Mouse (Mus musculus): ENCODE results near the gene Utp6. TPM values are rescaled to one million over a fixed set of nuclear protein-coding genes. Genes with fewer than 3 reads are reported as not detected.

Gene Utp6
- polyA plus RNA-seq, 1 experiment from 2014 or later = 51.6 TPM

- ATAC-seq (replicated peaks) = no peak
Measured at GRCm38 (mm10) chr11:79892259-79892658, 69.9 kb downstream of the Utp6 start.

GRCm38 (mm10) chr11:79890822-79891221 is 71.4 kb downstream of the Utp6 start:
- ATAC-seq (replicated peaks) = no peak
- WGBS = 92% methylated on average over 2 of the region's 2 CpGs
- no peak overlapping the region for H3K4me2 ChIP-seq (replicated peaks)

More at GRCm38 (mm10) chr11:79892259-79892658, 69.9 kb downstream of the Utp6 start:
- no peak overlapping the region for H3K27ac ChIP-seq (replicated peaks)
- H3K4me1 ChIP-seq = no peaks in the 10 kb centered on the region
- H3K36me3 ChIP-seq = no peaks in the 10 kb centered on the region
- H3K27me3 ChIP-seq = no peaks in the 10 kb centered on the region
- WGBS = 92% methylated on average over 6 of the region's 6 CpGs
- no peaks in the 10 kb centered on the region for H3K9me3 ChIP-seq
- no peak overlapping the region for H3K4me2 ChIP-seq (replicated peaks)
- no peak overlapping the region for H3K9ac ChIP-seq (replicated peaks)
- H3K4me3 ChIP-seq = no peak overlapping the region

GRCm38 (mm10) chr11:79886961-79887360 is 75.2 kb downstream of the Utp6 start:
- no peak for ATAC-seq (replicated peaks)

More at GRCm38 (mm10) chr11:79890822-79891221, 71.4 kb downstream of the Utp6 start:
- no peak overlapping the region for H3K4me3 ChIP-seq
- H3K9me3 ChIP-seq = no peaks in the 10 kb centered on the region
- H3K27me3 ChIP-seq = no peaks in the 10 kb centered on the region
- H3K36me3 ChIP-seq = no peaks in the 10 kb centered on the region
- no peak overlapping the region for H3K9ac ChIP-seq (replicated peaks)
- no peak overlapping the region for H3K27ac ChIP-seq (replicated peaks)
- H3K4me1 ChIP-seq = no peaks in the 10 kb centered on the region

DNA sequence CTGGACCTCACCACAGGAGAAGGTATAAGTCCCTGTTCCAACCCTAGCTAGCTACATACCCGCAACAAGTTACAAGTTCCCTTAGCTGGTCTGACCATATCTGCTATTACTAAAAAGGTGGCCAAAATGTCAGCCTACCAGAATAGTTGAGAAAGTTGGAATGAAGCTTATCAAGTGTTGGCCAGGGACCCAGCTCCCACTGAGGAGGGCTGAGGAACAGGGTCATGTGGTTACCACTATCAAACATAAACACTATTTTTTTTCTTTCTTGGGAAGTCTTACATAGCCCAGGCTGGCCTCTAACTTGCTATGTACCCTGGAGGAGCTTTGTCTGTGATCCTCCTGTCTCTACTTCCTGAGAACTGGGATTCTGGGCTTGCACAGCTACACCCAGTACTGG is 75.8 kb downstream of the Utp6 start:
- H3K36me3 ChIP-seq = no peaks in the 10 kb centered on the region
- ATAC-seq (replicated peaks) = no peak
- WGBS = 94% methylated on average over 1 of the region's 1 CpGs
- H3K27me3 ChIP-seq = no peaks in the 10 kb centered on the region
- no peak overlapping the region for H3K4me2 ChIP-seq (replicated peaks)
- H3K9ac ChIP-seq (replicated peaks) = no peak overlapping the region
- no peak overlapping the region for H3K27ac ChIP-seq (replicated peaks)
- H3K9me3 ChIP-seq = no peaks in the 10 kb centered on the region
- H3K4me3 ChIP-seq = no peak overlapping the region
- no peaks in the 10 kb centered on the region for H3K4me1 ChIP-seq

More at GRCm38 (mm10) chr11:79886961-79887360, 75.2 kb downstream of the Utp6 start:
- Histone ChIP-seq H3K27ac (replicated peaks) (no peak overlapping the region), H3K4me1 (no peaks in the 10 kb centered on the region), H3K4me2 (replicated peaks) (no peak overlapping the region), H3K4me3 (no peak overlapping the region), H3K27me3 (no peaks in the 10 kb centered on the region), H3K9ac (replicated peaks) (no peak overlapping the region), H3K36me3 (no peaks in the 10 kb centered on the region), H3K9me3 (no peaks in the 10 kb centered on the region)
- WGBS = 97% methylated on average over 1 of the region's 1 CpGs

DNA sequence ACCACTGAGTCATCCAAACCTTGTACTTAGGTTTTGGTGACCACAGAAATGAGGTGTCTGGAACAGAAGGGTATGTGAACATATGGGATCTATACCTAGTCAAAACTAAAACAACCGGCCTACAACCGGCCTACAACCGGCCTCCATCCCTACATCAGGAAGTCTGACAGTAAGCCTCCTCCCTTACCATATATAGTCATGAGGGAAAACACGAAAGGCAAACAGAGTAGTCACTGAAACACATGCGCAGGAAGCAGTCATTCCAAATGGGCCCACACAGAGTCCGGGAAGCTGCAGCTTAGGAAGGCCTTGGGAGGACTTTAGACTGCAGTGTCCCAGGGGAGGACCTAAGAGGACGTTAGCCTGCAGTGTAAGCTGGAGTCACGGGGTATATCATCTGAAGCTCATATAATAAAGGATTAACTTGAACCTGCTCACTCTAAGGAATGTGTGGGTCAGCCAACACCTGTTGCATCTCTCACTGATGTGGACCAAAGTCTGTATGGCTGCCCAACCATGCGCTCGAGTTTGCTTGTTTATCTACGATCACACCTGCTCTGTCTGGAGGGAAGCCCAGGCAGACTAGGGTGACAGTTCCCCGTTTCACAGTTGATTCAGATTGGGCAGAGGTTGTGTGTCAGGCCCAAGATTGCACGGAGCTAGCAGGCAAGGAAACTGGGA is 76.3 kb downstream of the Utp6 start:
- Histone ChIP-seq H3K27ac (replicated peaks) (no peak overlapping the region), H3K4me1 (no peaks in the 10 kb centered on the region), H3K9me3 (no peaks in the 10 kb centered on the region), H3K4me3 (no peak overlapping the region), H3K27me3 (no peaks in the 10 kb centered on the region), H3K36me3 (no peaks in the 10 kb centered on the region), H3K9ac (replicated peaks) (no peak overlapping the region), H3K4me2 (replicated peaks) (no peak overlapping the region)
- WGBS = 85% methylated on average over 13 of the region's 13 CpGs
- ATAC-seq (replicated peaks) = no peak

GRCm38 (mm10) chr11:79884784-79885183 is 77.4 kb downstream of the Utp6 start:
- Histone ChIP-seq H3K4me2 (replicated peaks) (no peak overlapping the region), H3K9me3 (no peaks in the 10 kb centered on the region), H3K4me3 (no peak overlapping the region), H3K36me3 (no peaks in the 10 kb centered on the region), H3K27me3 (no peaks in the 10 kb centered on the region), H3K27ac (replicated peaks) (no peak overlapping the region), H3K9ac (replicated peaks) (no peak overlapping the region), H3K4me1 (no peaks in the 10 kb centered on the region)
- 81% methylated on average over 6 of the region's 6 CpGs for WGBS
- no peak for ATAC-seq (replicated peaks)

Other genes with a start within 250 kb of the Utp6 start
- gene Suz12, start 30.7 kb upstream of the Utp6 start, polyA plus RNA-seq (2015; fragmentation: Nextera tagmentation; extraction: Ambion mirVana) = 21.1 and 24.2 TPM in 2 replicates
- gene Crlf3, start 118.6 kb upstream of the Utp6 start, polyA plus RNA-seq (2015; fragmentation: Nextera tagmentation; extraction: Ambion mirVana) = 19.6 and 21.2 TPM in 2 replicates
- 8.7 and 9.2 TPM in 2 replicates for gene Atad5, start 127.0 kb upstream of the Utp6 start, polyA plus RNA-seq (2015; fragmentation: Nextera tagmentation; extraction: Ambion mirVana)
- gene Tefm, start 179.8 kb upstream of the Utp6 start, polyA plus RNA-seq (2015; fragmentation: Nextera tagmentation; extraction: Ambion mirVana) = 28.2 and 30.7 TPM in 2 replicates
- 2.7 and 3.3 TPM in 2 replicates for gene Adap2, start 191.7 kb upstream of the Utp6 start, polyA plus RNA-seq (2015; fragmentation: Nextera tagmentation; extraction: Ambion mirVana)
- 3.0 and 3.3 TPM in 2 replicates for gene Rnf135, start 221.5 kb upstream of the Utp6 start, polyA plus RNA-seq (2015; fragmentation: Nextera tagmentation; extraction: Ambion mirVana)
- gene Rhot1, start 246.6 kb upstream of the Utp6 start, polyA plus RNA-seq (2015; fragmentation: Nextera tagmentation; extraction: Ambion mirVana) = 75.7 and 78.6 TPM in 2 replicates

Measured in forebrain, embryonic 15.5 days (tissue).